Comparison of ENCODE assay signal across 10 mouse cellular contexts in genomic region chr12:16009822-16010620, GRCm38 (mm10).
DNase-seq lines count a peak whose midpoint lies in the region.
"Had no signal": no experiment of that assay in that cellular context is flagged by ENCODE, and none has a peak within 500 bp of the region (broad histone marks: within the 10 kb centered on the region; RNA-seq: fewer than 3 reads in every experiment).

No protein-coding gene starts in this region.

- peak overlapping the region; percentile 64 for H3K27ac ChIP-seq in heart, embryonic 10.5 days
- H3K27ac ChIP-seq in brown adipose tissue, adult 24 weeks (replicated peaks; ENCODE audit: low read depth, low read length): peak overlapping the region; percentile 75

- peaks cover 27% of the 10 kb centered on the region for H3K4me1 ChIP-seq in heart, embryonic 10.5 days
- H3K4me1 ChIP-seq in brown adipose tissue, adult 24 weeks (ENCODE audit: control insufficient read depth, insufficient read depth, insufficient read length, low read length): peaks cover 43% of the 10 kb centered on the region

- WGBS in heart, embryonic 10.5 days: 68% methylated on average over 10 of the region's 10 CpGs

- no peaks in the 10 kb centered on the region for H3K27me3 ChIP-seq in heart, embryonic 10.5 days (ENCODE audit: insufficient read depth, poor library complexity, severe bottlenecking)
- H3K27me3 ChIP-seq: stomach, embryonic 15.5 days had no signal

- H3K4me3 ChIP-seq in heart, embryonic 10.5 days: no peak overlapping the region
- H3K4me3 ChIP-seq in brown adipose tissue, adult 24 weeks (ENCODE audit: insufficient read depth, low read depth, low read length): no peak overlapping the region
- H3K4me3 ChIP-seq: stomach, embryonic 15.5 days had no signal

- H3K36me3 ChIP-seq in heart, embryonic 10.5 days: no peaks in the 10 kb centered on the region
- H3K36me3 ChIP-seq: G1E; stomach, embryonic 15.5 days had no signal

- H3K9me3 ChIP-seq in heart, embryonic 10.5 days: no peaks in the 10 kb centered on the region
- H3K9me3 ChIP-seq: stomach, embryonic 15.5 days had no signal

- DNase-seq in heart, embryonic 10.5 days (ENCODE audit: low spot score): no peak
- no peak for DNase-seq in heart, adult 8-10 months (ENCODE audit: low spot score)
- peak; percentile 44 for DNase-seq in 3T3-L1 (ENCODE audit: low read depth, low spot score)
- DNase-seq in induced T-regulatory cell, adult 2 months (ENCODE audit: low read depth): peak; percentile 52
- DNase-seq in urinary bladder, postnatal 14 days (ENCODE audit: low spot score): no peak
- DNase-seq in thymus, adult 18-20 months: no peak
- no peak for DNase-seq in cerebellum, adult 18-20 months

Comparison
In these comparisons a context has a peak if more than half of its experiments do, and no peak if none do; other contexts are left out.
1. DNase-seq: peak in 3T3-L1 (single experiment) and induced T-regulatory cell, adult 2 months (single experiment); none in heart, embryonic 10.5 days (single experiment), heart, adult 8-10 months (single experiment), urinary bladder, postnatal 14 days (single experiment), thymus, adult 18-20 months (0 of 2) and cerebellum, adult 18-20 months (0 of 2).